Mouse (Mus musculus) neural tube, embryonic 11.5 days (tissue): Measurements from ENCODE around the gene Ddit4. TPM values are rescaled to one million over a fixed set of nuclear protein-coding genes. Genes with fewer than 3 reads are reported as not detected.
"Not testable (repeated sequence)": the region's sequence is repeated elsewhere in the genome, so short reads cannot be mapped to it uniquely, and the experiment has no call there.

Experiments used
- ATAC-seq: fragments of 200-750 bp; cut with Nextera tagmentation; 2 replicates; pipeline ENCODE4 v1.8.0; 2017; ENCODE audit warnings: moderate number of reproducible peaks, mild to moderate bottlenecking, moderate TSS enrichment, moderate library complexity; ENCODE audit not compliant: insufficient read depth, low FRiP score, low TSS enrichment
- DNase-seq: peaks from one replicate; pipeline ENCODE4 v3.0.0-alpha.2; 2015; ENCODE audit warnings: low spot score
- H3K27ac ChIP-seq: fragments of 300-500 bp; sonication (generic); 2 replicates; pipeline ENCODE4 v1.5.1; 2014; ENCODE audit warnings: low read depth, mild to moderate bottlenecking, low read length
- H3K27me3 ChIP-seq: fragments of 300-500 bp; sonication (generic); 2 replicates; pipeline ENCODE4 v1.6.1; 2014; ENCODE audit warnings: mild to moderate bottlenecking, low read length, mixed read lengths; ENCODE audit not compliant: control insufficient read depth, insufficient read depth
- H3K36me3 ChIP-seq: fragments of 300-500 bp; sonication (generic); 2 replicates; pipeline ENCODE4 v1.6.1; 2014; ENCODE audit warnings: mild to moderate bottlenecking, low read length, moderate library complexity, mixed read lengths; ENCODE audit not compliant: control insufficient read depth, insufficient read depth
- H3K4me1 ChIP-seq: fragments of 300-500 bp; sonication (generic); 2 replicates; pipeline ENCODE4 v1.6.1; 2014; ENCODE audit warnings: low read length, mixed read lengths; ENCODE audit not compliant: control insufficient read depth, insufficient read depth
- H3K4me2 ChIP-seq: fragments of 300-500 bp; sonication (generic); 2 replicates; pipeline ENCODE4 v1.6.1; 2014; ENCODE audit warnings: low read depth, mild to moderate bottlenecking, moderate library complexity
- H3K4me3 ChIP-seq: fragments of 300-500 bp; sonication (generic); 2 replicates; pipeline ENCODE4 v1.5.1; 2014; ENCODE audit warnings: low read depth, low read length
- H3K9ac ChIP-seq: fragments of 300-500 bp; sonication (generic); 2 replicates; pipeline ENCODE4 v1.6.1; 2014; ENCODE audit warnings: mild to moderate bottlenecking, low read length
- H3K9me3 ChIP-seq: fragments of 300-500 bp; sonication (generic); 2 replicates; pipeline ENCODE4 v1.6.1; 2016; ENCODE audit warnings: low read length; ENCODE audit not compliant: control insufficient read depth
- WGBS: fragments of 180-500 bp; shearing (Covaris S2); extraction: QIAGEN DNeasy Blood & Tissue Kit; methylation state at CpG from one replicate; pipeline ENCODE4 v1.1.7; 2014; 5-methylcytosine and 5-hydroxymethylcytosine counted together
- polyA plus RNA-seq: library from polyadenylated mRNA; unstranded; fragments of >200 nt; fragmentation: Nextera tagmentation; extraction: Ambion mirVana; gene quantifications from 2 replicates; pipeline ENCODE4 v1.2.1, GENCODE M21; 2014

Ddit4 gene
- polyA plus RNA-seq: 5.2 and 7.0 TPM in 2 replicates

DNA sequence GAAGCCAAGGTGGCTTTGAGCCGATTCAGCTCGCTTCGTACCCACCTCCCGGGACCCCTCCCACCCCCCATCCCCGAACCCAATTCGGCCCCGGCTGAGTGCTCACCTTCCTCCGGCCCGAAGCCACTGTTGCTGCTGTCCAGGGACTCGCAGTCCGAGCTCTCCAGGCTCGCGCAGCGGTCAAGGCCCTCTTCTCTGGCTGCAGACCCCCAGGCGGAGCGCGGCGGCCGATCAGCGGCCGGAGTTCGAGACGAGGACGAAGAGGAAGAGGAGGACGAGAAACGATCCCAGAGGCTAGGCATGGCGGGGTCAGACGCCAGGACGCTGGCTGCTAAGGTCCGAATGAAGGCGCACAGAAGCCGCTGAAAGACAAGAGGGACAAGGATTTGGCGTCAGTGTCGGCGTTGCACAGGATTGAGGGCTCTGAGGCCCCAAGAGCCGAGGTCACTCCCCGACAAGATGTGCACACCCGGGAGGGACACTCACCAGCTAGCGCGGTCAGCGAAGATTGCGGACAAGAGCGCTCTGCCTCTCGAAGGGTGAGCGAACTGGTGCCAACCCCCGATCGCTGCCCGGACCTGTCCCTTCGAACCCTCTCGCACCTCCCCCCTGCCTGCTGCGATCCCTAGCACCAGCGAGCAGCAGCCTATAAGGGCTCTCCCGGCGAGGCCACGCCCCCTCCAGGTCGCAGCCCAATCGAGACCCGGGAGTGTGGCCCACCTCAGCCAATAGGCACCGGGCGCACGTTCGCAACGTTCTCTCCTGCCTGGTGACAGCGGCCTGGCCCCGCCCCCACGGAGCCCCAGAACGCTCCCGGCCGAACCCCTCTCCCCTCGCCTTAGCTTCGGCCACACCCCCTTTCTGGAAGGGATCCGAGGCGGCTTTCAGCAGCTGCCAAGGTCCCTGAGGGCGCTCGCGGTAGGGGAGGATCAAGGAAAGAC is at the start of gene Ddit4:
TSS of gene Ddit4 (minus strand) at position 624 of the 941 bp plus-strand sequence.
- H3K9ac ChIP-seq: peak within 1 kb of the TSS; percentile 90
- H3K9me3 ChIP-seq: no peaks in the 10 kb centered on the region
- H3K27ac ChIP-seq: peak within 1 kb of the TSS; percentile 92
- H3K27me3 ChIP-seq: no peaks in the 10 kb centered on the region
- peaks cover 25% of the 10 kb centered on the region for H3K4me1 ChIP-seq
- ATAC-seq (peak; percentile 97), DNase-seq (peak; percentile 100)
- under 1% methylated on average over 72 of the region's 76 CpGs for WGBS
- H3K4me3 ChIP-seq: peak within 1 kb of the TSS; percentile 86
- H3K36me3 ChIP-seq: no peaks in the 10 kb centered on the region
- H3K4me2 ChIP-seq: peak within 1 kb of the TSS; percentile 96

DNA sequence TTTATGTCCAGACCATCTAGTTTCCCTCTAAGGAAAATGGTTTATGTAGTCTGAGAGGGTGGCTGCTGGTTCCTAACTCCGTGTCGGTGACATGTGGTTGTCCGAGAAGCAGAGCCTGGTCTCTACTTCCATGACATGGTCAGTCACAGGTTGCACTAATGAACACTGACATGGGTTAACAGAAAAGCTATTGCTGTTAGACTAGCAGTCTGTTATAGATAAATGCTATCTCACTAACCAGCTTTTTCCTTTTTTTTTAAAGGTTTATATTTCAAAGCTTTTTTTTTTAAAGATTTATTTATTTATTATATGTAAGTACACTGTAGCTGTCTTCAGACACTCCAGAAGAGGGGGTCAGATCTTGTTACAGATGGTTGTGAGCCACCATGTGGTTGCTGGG is 47.4 kb upstream of the Ddit4 start:
- 92% methylated on average over 3 of the region's 3 CpGs for WGBS
- Histone ChIP-seq H3K4me1 (0 out of 2 replicates have a peak, but pooled peaks cover 4% of the 10 kb centered on the region), H3K27me3 (no peaks in the 10 kb centered on the region), H3K9ac (no peak overlapping the region), H3K9me3 (no peaks in the 10 kb centered on the region), H3K36me3 (no peaks in the 10 kb centered on the region), H3K27ac (no peak overlapping the region), H3K4me3 (no peak overlapping the region), H3K4me2 (no peak overlapping the region)
- ATAC-seq (no peak), DNase-seq (no peak)

DNA sequence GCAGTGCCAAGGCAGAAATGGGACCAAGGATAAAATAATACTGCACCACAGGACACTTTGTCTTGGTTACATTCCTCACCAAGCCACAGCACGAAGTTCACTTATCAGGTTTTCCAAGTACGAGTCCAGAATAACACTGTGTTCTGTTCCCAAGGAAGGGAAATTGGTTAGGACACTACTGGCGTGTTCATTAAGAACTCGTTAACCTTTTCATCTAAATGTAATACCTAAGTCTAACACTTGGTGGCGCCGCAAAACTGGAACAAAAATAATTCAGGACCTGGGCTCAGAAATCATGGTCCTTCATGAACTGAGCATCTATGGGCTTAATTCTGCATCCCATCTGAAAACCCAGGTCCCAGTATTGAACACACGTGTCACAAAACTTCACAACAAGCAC is 46.0 kb upstream of the Ddit4 start:
- DNase-seq (no peak), ATAC-seq (no peak)
- no peak overlapping the region for H3K9ac ChIP-seq
- 26% methylated on average over 7 of the region's 7 CpGs for WGBS
- no peak overlapping the region for H3K4me3 ChIP-seq
- H3K4me2 ChIP-seq: no peak overlapping the region
- no peaks in the 10 kb centered on the region for H3K27me3 ChIP-seq
- H3K9me3 ChIP-seq: no peaks in the 10 kb centered on the region
- no peak overlapping the region for H3K27ac ChIP-seq
- H3K4me1 ChIP-seq: no peaks in the 10 kb centered on the region
- no peaks in the 10 kb centered on the region for H3K36me3 ChIP-seq

DNA sequence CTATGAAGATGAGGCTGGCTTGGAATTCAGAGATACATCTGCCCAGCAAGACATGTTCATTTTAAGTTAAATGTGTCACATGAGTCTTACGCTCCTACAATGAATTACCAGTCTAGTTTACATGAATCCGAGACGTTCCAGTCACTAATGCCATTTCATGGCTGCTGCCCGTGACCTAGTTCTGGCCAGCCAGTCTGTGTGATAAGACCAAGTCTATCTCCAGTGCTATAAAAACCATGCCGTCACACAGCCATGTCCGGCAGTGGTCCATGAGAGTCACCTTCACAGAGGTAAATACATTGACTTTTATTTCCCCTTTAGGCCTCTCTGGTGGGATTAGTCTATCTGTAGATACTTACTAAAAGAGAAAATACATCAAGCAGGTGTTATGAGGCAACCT is 44.3 kb upstream of the Ddit4 start:
- no peak overlapping the region for H3K27ac ChIP-seq
- no peaks in the 10 kb centered on the region for H3K27me3 ChIP-seq
- H3K9ac ChIP-seq: no peak overlapping the region
- no peaks in the 10 kb centered on the region for H3K36me3 ChIP-seq
- H3K4me2 ChIP-seq: no peak overlapping the region
- 97% methylated on average over 6 of the region's 6 CpGs for WGBS
- DNase-seq (no peak), ATAC-seq (no peak)
- no peaks in the 10 kb centered on the region for H3K9me3 ChIP-seq
- H3K4me1 ChIP-seq: no peaks in the 10 kb centered on the region
- H3K4me3 ChIP-seq: no peak overlapping the region

DNA sequence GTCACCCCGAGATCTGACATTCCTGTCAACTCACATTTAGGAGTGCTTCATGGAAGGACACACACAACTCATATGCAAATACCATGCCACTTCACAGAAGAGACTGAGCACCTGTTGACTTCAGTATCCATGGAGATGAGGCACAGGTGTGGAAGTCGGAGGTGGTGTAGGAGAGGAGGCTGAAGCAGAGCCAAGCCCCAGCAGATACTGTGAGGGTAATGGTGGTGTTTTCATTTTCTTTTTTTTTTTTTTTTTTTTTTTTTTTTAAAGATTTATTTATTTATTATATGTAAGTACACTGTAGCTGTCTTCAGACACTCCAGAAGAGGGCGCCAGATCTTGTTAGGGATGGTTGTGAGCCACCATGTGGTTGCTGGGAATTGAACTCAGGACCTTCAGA is 42.2 kb upstream of the Ddit4 start:
- H3K4me1 ChIP-seq, H3K4me3 ChIP-seq, H3K9ac ChIP-seq, ATAC-seq, H3K9me3 ChIP-seq, H3K27ac ChIP-seq, H3K4me2 ChIP-seq, H3K27me3 ChIP-seq, DNase-seq, H3K36me3 ChIP-seq: not testable (repeated sequence)
- 97% methylated on average over 2 of the region's 3 CpGs for WGBS

DNA sequence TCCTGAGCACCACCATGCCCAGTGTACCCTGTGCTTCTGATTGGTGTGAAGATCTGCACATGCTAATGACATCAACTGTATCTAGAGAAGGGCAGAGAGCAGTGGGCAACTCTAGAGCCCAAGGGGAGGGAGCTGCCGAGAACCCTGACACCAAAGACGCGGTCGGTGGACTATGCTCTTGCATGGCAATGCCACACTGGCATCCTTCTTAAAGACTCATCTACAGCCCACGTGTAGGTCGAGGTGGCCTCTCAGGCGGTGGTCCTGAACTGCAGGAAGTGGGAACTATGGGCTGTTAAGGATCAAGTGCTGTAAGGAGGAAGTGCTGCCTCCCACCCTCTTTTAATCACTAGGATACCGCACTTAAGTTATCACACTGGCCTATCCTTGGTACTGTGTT is 40.4 kb upstream of the Ddit4 start:
- Histone ChIP-seq H3K27me3 (no peaks in the 10 kb centered on the region), H3K27ac (no peak overlapping the region), H3K9ac (no peak overlapping the region), H3K4me3 (no peak overlapping the region), H3K4me1 (no peaks in the 10 kb centered on the region), H3K36me3 (peaks cover 10% of the 10 kb centered on the region), H3K9me3 (no peaks in the 10 kb centered on the region), H3K4me2 (no peak overlapping the region)
- no peak for ATAC-seq
- WGBS: 90% methylated on average over 8 of the region's 8 CpGs
- no peak for DNase-seq

DNA sequence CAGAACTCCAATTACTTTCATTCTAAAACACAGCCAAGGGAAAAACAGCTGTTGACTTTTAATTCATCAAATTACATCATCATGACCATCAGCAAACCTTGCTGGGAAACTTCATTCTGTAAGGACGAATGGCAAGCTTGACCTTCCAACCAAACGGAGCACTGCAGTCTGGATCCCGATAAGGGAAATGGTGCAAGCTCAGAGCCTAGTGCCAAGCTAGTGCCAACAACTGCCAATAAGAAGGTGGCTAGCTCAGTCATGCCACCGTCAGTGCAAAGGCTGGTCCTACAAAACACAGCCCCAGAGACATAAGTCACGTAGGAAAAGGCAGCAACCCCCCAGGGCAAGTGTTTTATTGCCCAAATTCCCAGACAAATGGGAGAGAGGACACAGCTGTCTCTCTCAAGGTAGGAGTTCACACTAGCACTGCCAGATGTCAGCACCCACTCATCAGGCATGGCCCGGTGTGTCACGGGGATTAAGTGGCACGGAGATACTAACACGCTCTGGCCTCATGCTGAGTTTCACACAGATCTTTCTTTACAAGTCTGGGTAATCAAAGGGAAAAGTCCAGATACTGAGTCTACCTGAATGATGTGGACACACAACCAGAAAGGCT is 39.7 kb upstream of the Ddit4 start:
- Histone ChIP-seq H3K4me3 (no peak overlapping the region), H3K9ac (no peak overlapping the region), H3K27ac (no peak overlapping the region), H3K4me1 (no peaks in the 10 kb centered on the region), H3K36me3 (peaks cover 10% of the 10 kb centered on the region), H3K27me3 (no peaks in the 10 kb centered on the region), H3K9me3 (no peaks in the 10 kb centered on the region), H3K4me2 (no peak overlapping the region)
- WGBS: 59% methylated on average over 9 of the region's 9 CpGs
- ATAC-seq (no peak), DNase-seq (no peak)

DNA sequence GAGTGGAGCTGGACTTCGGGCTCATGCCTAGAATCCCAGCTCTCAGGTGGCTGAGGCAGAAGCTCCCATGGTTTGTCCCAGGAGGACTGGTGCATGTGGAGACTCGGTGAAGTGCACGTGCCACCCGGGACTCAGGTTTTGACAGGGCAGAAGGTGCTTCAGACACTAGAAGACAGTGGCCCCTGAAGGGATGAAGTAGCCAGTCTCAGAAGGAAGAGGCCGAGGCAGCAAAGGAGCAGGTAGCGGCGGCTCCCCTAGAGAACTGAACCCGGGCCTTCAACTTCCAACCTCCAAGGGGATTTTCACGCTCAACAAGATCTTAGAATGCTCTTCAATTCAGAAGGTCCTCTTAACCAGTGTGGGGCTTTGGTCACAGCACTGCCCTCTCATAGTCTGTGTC is 38.8 kb upstream of the Ddit4 start:
- WGBS: 92% methylated on average over 9 of the region's 9 CpGs
- Histone ChIP-seq H3K27ac (no peak overlapping the region), H3K9ac (no peak overlapping the region), H3K4me3 (no peak overlapping the region), H3K4me2 (no peak overlapping the region), H3K9me3 (no peaks in the 10 kb centered on the region), H3K27me3 (no peaks in the 10 kb centered on the region), H3K4me1 (no peaks in the 10 kb centered on the region), H3K36me3 (peaks cover 10% of the 10 kb centered on the region)
- ATAC-seq (no peak), DNase-seq (no peak)

DNA sequence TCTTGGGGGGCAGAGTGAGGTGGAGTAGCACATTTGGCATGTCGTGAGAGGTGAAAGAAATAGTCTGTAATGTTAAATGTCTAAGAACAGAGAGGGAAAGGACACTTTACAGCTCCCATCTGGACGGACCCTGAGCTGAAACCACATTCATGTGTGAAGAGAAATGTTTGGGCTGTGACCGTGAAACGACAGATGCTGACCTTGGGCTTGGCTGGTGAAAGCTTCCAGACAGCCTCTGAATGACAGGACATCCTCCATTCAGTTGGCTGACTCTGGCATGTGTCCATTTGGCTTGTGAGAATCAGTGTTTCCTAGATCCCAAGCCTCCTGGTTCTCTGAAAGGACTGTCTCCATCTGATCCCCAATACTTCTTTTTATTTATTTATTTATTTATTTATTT is 36.4 kb upstream of the Ddit4 start:
- peaks cover 10% of the 10 kb centered on the region for H3K36me3 ChIP-seq
- H3K4me3 ChIP-seq: no peak overlapping the region
- H3K27me3 ChIP-seq: no peaks in the 10 kb centered on the region
- 83% methylated on average over 4 of the region's 4 CpGs for WGBS
- H3K27ac ChIP-seq: no peak overlapping the region
- DNase-seq (no peak), ATAC-seq (no peak)
- no peak overlapping the region for H3K4me2 ChIP-seq
- no peak overlapping the region for H3K9ac ChIP-seq
- no peaks in the 10 kb centered on the region for H3K4me1 ChIP-seq
- H3K9me3 ChIP-seq: no peaks in the 10 kb centered on the region
